ENCODE assay signal across 22 mouse cellular contexts in the genomic region with DNA sequence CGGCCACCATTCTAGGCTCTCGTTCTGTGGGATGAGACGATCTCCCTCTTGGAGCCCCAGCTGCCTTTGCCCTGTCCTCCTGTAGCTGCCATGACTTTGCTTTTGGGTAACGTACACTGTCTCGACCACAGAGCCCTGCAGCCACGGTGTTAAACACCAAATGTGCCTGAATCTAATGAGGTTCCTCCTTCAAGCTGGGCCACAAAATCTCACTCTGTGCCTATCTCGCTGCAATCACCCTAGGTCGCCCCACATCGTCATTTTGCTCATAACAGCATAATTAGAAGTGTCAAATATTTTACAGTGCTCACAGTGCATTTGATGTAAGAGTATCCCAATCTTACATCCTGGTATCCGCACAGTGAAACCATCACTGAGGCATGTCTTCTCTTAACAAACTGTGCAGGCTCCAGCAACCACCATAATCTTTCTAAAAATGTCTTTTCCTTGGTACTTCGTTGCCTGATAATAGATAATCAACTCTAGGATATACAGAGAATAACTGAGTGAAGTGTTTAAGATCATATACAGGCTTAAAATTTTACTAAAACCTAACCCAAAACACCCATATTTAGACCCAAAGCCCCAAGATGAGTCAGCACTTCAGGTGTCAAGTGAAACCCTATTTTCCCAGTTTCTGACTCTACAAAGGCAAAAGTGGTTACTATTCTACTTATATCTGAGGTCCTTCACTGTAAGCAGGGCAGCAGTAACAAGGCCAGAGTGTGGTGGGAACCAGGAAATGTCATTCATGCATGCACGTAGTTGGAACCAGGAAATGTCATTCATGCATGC.
DNase-seq lines count a peak whose midpoint lies in the region; ATAC-seq and TF ChIP-seq lines count a peak whose summit lies in the region.
"Had no signal": no experiment of that assay in that cellular context is flagged by ENCODE, and none has a peak within 500 bp of the region (broad histone marks: within the 10 kb centered on the region; RNA-seq: fewer than 3 reads in every experiment).

No protein-coding gene starts in this region.

- no peak for TF ChIP-seq POLR2A in CH12.LX (IDR thresholded peaks at IDR 0.05; ENCODE audit: low read depth, low read length)

- no peaks in the 10 kb centered on the region for H3K79me2 ChIP-seq in CH12.LX (replicated peaks; ENCODE audit: control insufficient read depth, extremely low read depth, insufficient read depth, poor library complexity, severe bottlenecking)

- no peak overlapping the region for H3K4me3 ChIP-seq in intestine, embryonic 14.5 days (ENCODE audit: low read depth, low read length)
- H3K4me3 ChIP-seq in intestine, embryonic 15.5 days (replicated peaks): no peak overlapping the region
- peak overlapping the region in 1 of 3 experiments; percentile 46 for H3K4me3 ChIP-seq in CH12.LX (replicated peaks in 1 of 3; ENCODE audit: low read depth in 2 of 3, low read length in 2 of 3, poor library complexity in 1 of 3)
- H3K4me3 ChIP-seq in limb, embryonic 10.5 days: no peak overlapping the region
- H3K4me3 ChIP-seq in liver, embryonic 11.5 days (ENCODE audit: low read depth, low read length): no peak overlapping the region
- H3K4me3 ChIP-seq: embryonic facial prominence, embryonic 15.5 days; erythroblast, embryonic 14.5 days; forebrain, embryonic 10.5 days; forebrain, embryonic 15.5 days; heart, embryonic 13.5 days; hindbrain, embryonic 12.5 days had no signal

- H3K9me3 ChIP-seq in intestine, embryonic 14.5 days (ENCODE audit: control insufficient read depth, low read length): no peaks in the 10 kb centered on the region
- H3K9me3 ChIP-seq in intestine, embryonic 15.5 days: no peaks in the 10 kb centered on the region
- H3K9me3 ChIP-seq in CH12.LX (replicated peaks; ENCODE audit: low read length): no peaks in the 10 kb centered on the region
- no peaks in the 10 kb centered on the region for H3K9me3 ChIP-seq in limb, embryonic 10.5 days (replicated peaks)
- H3K9me3 ChIP-seq in liver, embryonic 11.5 days (ENCODE audit: control insufficient read depth, low read length): no peaks in the 10 kb centered on the region
- H3K9me3 ChIP-seq: embryonic facial prominence, embryonic 15.5 days; forebrain, embryonic 10.5 days; forebrain, embryonic 15.5 days; heart, embryonic 13.5 days; hindbrain, embryonic 12.5 days had no signal

- no peak for TF ChIP-seq RAD21 in CH12.LX (IDR thresholded peaks at IDR 0.05; ENCODE audit: low read depth, low read length)

- H3K27me3 ChIP-seq in intestine, embryonic 14.5 days (replicated peaks; ENCODE audit: control insufficient read depth, insufficient read depth, low read length): no peaks in the 10 kb centered on the region
- no peaks in the 10 kb centered on the region for H3K27me3 ChIP-seq in intestine, embryonic 15.5 days (replicated peaks)
- no peaks in the 10 kb centered on the region for H3K27me3 ChIP-seq in CH12.LX (replicated peaks)
- H3K27me3 ChIP-seq in limb, embryonic 10.5 days (ENCODE audit: low read depth, poor library complexity, severe bottlenecking): no peaks in the 10 kb centered on the region
- H3K27me3 ChIP-seq in liver, embryonic 11.5 days (replicated peaks; ENCODE audit: control insufficient read depth, insufficient read depth, low read length): no peaks in the 10 kb centered on the region
- H3K27me3 ChIP-seq: embryonic facial prominence, embryonic 15.5 days; forebrain, embryonic 15.5 days; heart, embryonic 13.5 days; hindbrain, embryonic 12.5 days had no signal

- in situ Hi-C loops in CH12.LX (cut with MboI; ENCODE audit: low pct_ligation_motif_present, low pct_unique_long_range_greater_than_20kb, low sequenced_read_pairs): loop anchor here (25.0 kb wide), 1 partner anchor 414 kb away; a partner anchor contains a TSS

- TF ChIP-seq EP300 in CH12.LX (IDR thresholded peaks at IDR 0.05; ENCODE audit: low read length): peak; percentile 66; the same call in 1 of the 2 replicates

- TF ChIP-seq CTCF in CH12.LX (conservative IDR thresholded peaks at IDR 0.05 in 1 of 2, IDR thresholded peaks at IDR 0.05 in 1 of 2; ENCODE audit: low read depth in 2 of 2, low read length in 2 of 2): no peak

- H3K27ac ChIP-seq in intestine, embryonic 14.5 days (ENCODE audit: low read depth): no peak overlapping the region
- no peak overlapping the region for H3K27ac ChIP-seq in intestine, embryonic 15.5 days
- peak overlapping the region; percentile 47 for H3K27ac ChIP-seq in CH12.LX (ENCODE audit: insufficient read depth, low read depth)
- no peak overlapping the region for H3K27ac ChIP-seq in limb, embryonic 10.5 days
- H3K27ac ChIP-seq in liver, embryonic 11.5 days (ENCODE audit: low read depth, low read length): no peak overlapping the region
- H3K27ac ChIP-seq: embryonic facial prominence, embryonic 15.5 days; forebrain, embryonic 10.5 days; heart, embryonic 13.5 days; hindbrain, embryonic 12.5 days had no signal

- H3K4me1 ChIP-seq in intestine, embryonic 14.5 days (replicated peaks; ENCODE audit: control insufficient read depth, insufficient read depth, low read length): no peaks in the 10 kb centered on the region
- H3K4me1 ChIP-seq in intestine, embryonic 15.5 days (replicated peaks): no peaks in the 10 kb centered on the region
- H3K4me1 ChIP-seq in CH12.LX (ENCODE audit: control insufficient read depth in 1 of 2, insufficient read depth in 2 of 2): peaks cover 51 to 64% of the 10 kb centered on the region in 2 experiments
- no peaks in the 10 kb centered on the region for H3K4me1 ChIP-seq in limb, embryonic 10.5 days
- H3K4me1 ChIP-seq in liver, embryonic 11.5 days (replicated peaks; ENCODE audit: control insufficient read depth, insufficient read depth, low read length): no peaks in the 10 kb centered on the region
- H3K4me1 ChIP-seq: embryonic facial prominence, embryonic 15.5 days; forebrain, embryonic 10.5 days; forebrain, embryonic 15.5 days; hindbrain, embryonic 12.5 days had no signal

- dilution Hi-C loops in CH12.LX (cut with MboI; ENCODE audit: extremely low pct_ligation_motif_present, extremely low pct_unique_long_range_greater_than_20kb, low sequenced_read_pairs): no loop called here

- H3K4me2 ChIP-seq in intestine, embryonic 14.5 days (ENCODE audit: low read length): no peak overlapping the region
- no peak overlapping the region for H3K4me2 ChIP-seq in intestine, embryonic 15.5 days (replicated peaks)
- peak overlapping the region; percentile 54; the same call in 1 of the 2 replicates for H3K4me2 ChIP-seq in CH12.LX (ENCODE audit: insufficient read depth, low read depth, poor library complexity, severe bottlenecking)
- H3K4me2 ChIP-seq in liver, embryonic 11.5 days: no peak overlapping the region
- H3K4me2 ChIP-seq: embryonic facial prominence, embryonic 15.5 days; forebrain, embryonic 15.5 days; heart, embryonic 13.5 days; hindbrain, embryonic 12.5 days had no signal

- no peaks in the 10 kb centered on the region for H3K36me3 ChIP-seq in intestine, embryonic 14.5 days (ENCODE audit: control insufficient read depth, insufficient read depth, low read length)
- H3K36me3 ChIP-seq in intestine, embryonic 15.5 days: no peaks in the 10 kb centered on the region
- no peaks in the 10 kb centered on the region for H3K36me3 ChIP-seq in CH12.LX (replicated peaks in 1 of 2; ENCODE audit: control insufficient read depth in 1 of 2, insufficient read depth in 1 of 2, low read length in 1 of 2)
- no peaks in the 10 kb centered on the region for H3K36me3 ChIP-seq in limb, embryonic 10.5 days
- no peaks in the 10 kb centered on the region for H3K36me3 ChIP-seq in liver, embryonic 11.5 days (ENCODE audit: control insufficient read depth, insufficient read depth, low read length)
- H3K36me3 ChIP-seq: embryonic facial prominence, embryonic 15.5 days; forebrain, embryonic 10.5 days; forebrain, embryonic 15.5 days; heart, embryonic 13.5 days; hindbrain, embryonic 12.5 days had no signal

- H3K9ac ChIP-seq in intestine, embryonic 14.5 days (ENCODE audit: low read length): no peak overlapping the region
- H3K9ac ChIP-seq in intestine, embryonic 15.5 days: no peak overlapping the region
- H3K9ac ChIP-seq in CH12.LX (ENCODE audit: insufficient read depth, low read depth): no peak overlapping the region
- no peak overlapping the region for H3K9ac ChIP-seq in liver, embryonic 11.5 days (ENCODE audit: low read depth, low read length)
- H3K9ac ChIP-seq: embryonic facial prominence, embryonic 15.5 days; forebrain, embryonic 15.5 days; heart, embryonic 13.5 days; hindbrain, embryonic 12.5 days had no signal

- WGBS in intestine, embryonic 14.5 days: 88% methylated on average over 12 of the region's 12 CpGs
- 88% methylated on average over 12 of the region's 12 CpGs for WGBS in intestine, embryonic 15.5 days
- 91% methylated on average over 12 of the region's 12 CpGs for WGBS in limb, embryonic 10.5 days
- 71% methylated on average over 12 of the region's 12 CpGs for WGBS in liver, embryonic 11.5 days

- ATAC-seq in intestine, embryonic 14.5 days (replicated peaks; ENCODE audit: low FRiP score, low TSS enrichment, low read depth): no peak
- ATAC-seq in intestine, embryonic 15.5 days: no peak
- no peak for ATAC-seq in liver, embryonic 11.5 days (replicated peaks; ENCODE audit: low FRiP score)
- ATAC-seq: forebrain, embryonic 15.5 days; hindbrain, embryonic 16.5 days; inflammation-experienced regulatory T-cells, adult 6 months had no signal

- peak; percentile 35 for DNase-seq in intestine, embryonic 14.5 days (ENCODE audit: low spot score)
- peak; percentile 28 for DNase-seq in testis, postnatal 10 days (ENCODE audit: low spot score)
- no peak for DNase-seq in testis, postnatal 14 days (ENCODE audit: low spot score)
- no peak for DNase-seq in CH12.LX (ENCODE audit: extremely low read depth)
- DNase-seq in limb, embryonic 10.5 days (ENCODE audit: low spot score): peak; percentile 19
- no peak for DNase-seq in liver, embryonic 11.5 days (ENCODE audit: low spot score)
- DNase-seq: adrenal gland, adult 2 months; adrenal gland, postnatal 36 days; B cell, adult 2 months; cerebellum, adult 2 months; embryo, embryonic 11 days; heart, adult 18-20 months; heart, postnatal 36 days had no signal

TF ChIP-seq in CH12.LX, 34 proteins besides CTCF, POLR2A, EP300 and RAD21 (continues in another document):
- no peak for TF ChIP-seq ZKSCAN1 (IDR thresholded peaks at IDR 0.05; ENCODE audit: borderline replicate concordance, low read depth, low read length)
- peak; percentile 66 for TF ChIP-seq ETS1 (conservative IDR thresholded peaks at IDR 0.05; ENCODE audit: low read depth, low read length)
- TF ChIP-seq USF1 (IDR thresholded peaks at IDR 0.05; ENCODE audit: low read depth, low read length): no peak
- peak; percentile 79 for TF ChIP-seq IRF4 (IDR thresholded peaks at IDR 0.05; ENCODE audit: low read depth, low read length)
- TF ChIP-seq ELF1 (IDR thresholded peaks at IDR 0.05; ENCODE audit: low read depth, low read length): peak; percentile 66
- peak; percentile 54; the same call in 1 of the 2 replicates for TF ChIP-seq JUN (IDR thresholded peaks at IDR 0.05; ENCODE audit: insufficient read depth, low read depth, low read length)
- TF ChIP-seq KAT2A (IDR thresholded peaks at IDR 0.05; ENCODE audit: insufficient replicate concordance, low read length): no peak
- TF ChIP-seq JUND (conservative IDR thresholded peaks at IDR 0.05; ENCODE audit: low read depth, low read length): peak; percentile 64
- TF ChIP-seq ZNF384 (IDR thresholded peaks at IDR 0.05; ENCODE audit: low read depth, low read length): no peak
- TF ChIP-seq MEF2A (IDR thresholded peaks at IDR 0.05; ENCODE audit: borderline replicate concordance, low read depth, low read length): peak; percentile 89

Comparison
In these comparisons a context has a peak if more than half of its experiments do, and no peak if none do; other contexts are left out.
1. DNase-seq: peak in intestine, embryonic 14.5 days (single experiment), testis, postnatal 10 days (single experiment) and limb, embryonic 10.5 days (single experiment); none in testis, postnatal 14 days (single experiment), CH12.LX (single experiment) and liver, embryonic 11.5 days (single experiment).